ENCODE assay signal across 9 mouse cellular contexts in the genomic region with DNA sequence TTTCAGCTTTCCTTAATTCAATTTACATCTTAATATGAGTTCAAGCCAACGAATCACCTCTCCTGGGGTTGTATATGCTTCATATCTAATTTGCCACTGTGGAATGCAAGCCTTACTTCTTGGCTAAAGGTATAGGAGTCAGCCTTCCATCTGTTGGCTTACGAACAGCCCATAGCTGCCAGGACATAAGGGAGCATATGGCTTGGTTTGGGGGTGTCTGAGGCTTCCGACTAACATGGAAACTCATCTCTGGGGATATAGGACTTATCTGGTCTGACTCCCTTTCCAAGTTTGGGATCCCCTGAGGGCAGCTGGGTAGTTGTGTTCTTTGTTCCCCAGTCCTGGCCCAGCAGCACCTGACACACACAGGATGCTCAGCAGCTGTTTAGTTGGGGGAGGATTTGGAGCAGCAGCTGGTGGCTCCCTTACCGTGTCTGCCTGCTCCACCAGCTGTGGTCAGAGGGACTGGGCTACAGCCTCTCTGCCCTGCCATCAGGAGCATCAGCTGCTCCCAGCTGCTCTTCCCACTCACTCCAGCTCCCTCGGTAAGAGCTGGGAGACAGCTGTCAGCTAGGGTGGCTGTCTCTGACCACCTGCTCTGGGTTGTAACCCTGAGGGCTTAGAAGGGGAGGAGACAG. TPM values are rescaled to one million over a fixed set of nuclear protein-coding genes. Genes with fewer than 3 reads are reported as not detected.
DNase-seq lines count a peak whose midpoint lies in the region; ATAC-seq and TF ChIP-seq lines count a peak whose summit lies in the region.
"Had no signal": no experiment of that assay in that cellular context is flagged by ENCODE, and none has a peak within 500 bp of the region (broad histone marks: within the 10 kb centered on the region; RNA-seq: fewer than 3 reads in every experiment).

No protein-coding gene starts in this region.

- TF ChIP-seq CTCF in layer of hippocampus, adult 2 months (conservative IDR thresholded peaks at IDR 0.05), result no peak

- no peaks in the 10 kb centered on the region for H3K27me3 ChIP-seq in embryonic facial prominence, embryonic 14.5 days (replicated peaks; ENCODE audit: control insufficient read depth, insufficient read depth, low read length)
- no peaks in the 10 kb centered on the region for H3K27me3 ChIP-seq in hindbrain, embryonic 14.5 days (ENCODE audit: control insufficient read depth, insufficient read depth, low read length)
- H3K27me3 ChIP-seq in neural tube, embryonic 13.5 days, result no peaks in the 10 kb centered on the region
- H3K27me3 ChIP-seq: stomach, embryonic 15.5 days had no signal

- ATAC-seq in embryonic facial prominence, embryonic 14.5 days (ENCODE audit: low read depth), result peak; percentile 91
- peak; percentile 38 for ATAC-seq in hindbrain, embryonic 14.5 days (ENCODE audit: low FRiP score)
- ATAC-seq in neural tube, embryonic 13.5 days (ENCODE audit: low read depth), result peak; percentile 54; the same call in 1 of the 2 replicates
- no peak for ATAC-seq in erythroid progenitor cell, adult 5-6 weeks (replicated peaks; ENCODE audit: low FRiP score, poor library complexity, severe bottlenecking)

- H3K9me3 ChIP-seq in embryonic facial prominence, embryonic 14.5 days (ENCODE audit: control insufficient read depth, low read length), result no peaks in the 10 kb centered on the region
- H3K9me3 ChIP-seq in hindbrain, embryonic 14.5 days (ENCODE audit: control insufficient read depth, low read length), result no peaks in the 10 kb centered on the region
- H3K9me3 ChIP-seq in neural tube, embryonic 13.5 days, result no peaks in the 10 kb centered on the region
- H3K9me3 ChIP-seq: stomach, embryonic 15.5 days had no signal

- DNase-seq in layer of hippocampus, adult 2 months (ENCODE audit: low spot score in 2 of 2), result no peak
- no peak for DNase-seq in layer of hippocampus, adult 11-12 months (ENCODE audit: low spot score)
- DNase-seq in embryonic facial prominence, embryonic 14.5 days (ENCODE audit: low spot score), result peak; percentile 88
- DNase-seq in hindbrain, embryonic 14.5 days (ENCODE audit: low spot score), result no peak
- DNase-seq in adrenal gland, postnatal 14 days, result no peak
- DNase-seq in spleen, adult 18-20 months, result no peak

- peak overlapping the region; percentile 62 for H3K27ac ChIP-seq in layer of hippocampus, adult 2 months
- no peak overlapping the region for H3K27ac ChIP-seq in embryonic facial prominence, embryonic 14.5 days (replicated peaks; ENCODE audit: low read depth, low read length)
- no peak overlapping the region for H3K27ac ChIP-seq in hindbrain, embryonic 14.5 days
- H3K27ac ChIP-seq in neural tube, embryonic 13.5 days (replicated peaks), result no peak overlapping the region
- H3K27ac ChIP-seq: stomach, embryonic 15.5 days had no signal

- H3K4me2 ChIP-seq in embryonic facial prominence, embryonic 14.5 days (ENCODE audit: low read depth, low read length), result no peak overlapping the region
- no peak overlapping the region for H3K4me2 ChIP-seq in hindbrain, embryonic 14.5 days (replicated peaks)
- no peak overlapping the region for H3K4me2 ChIP-seq in neural tube, embryonic 13.5 days
- H3K4me2 ChIP-seq: stomach, embryonic 15.5 days had no signal

- H3K9ac ChIP-seq in embryonic facial prominence, embryonic 14.5 days (ENCODE audit: low read depth, low read length), result no peak overlapping the region
- no peak overlapping the region for H3K9ac ChIP-seq in hindbrain, embryonic 14.5 days
- no peak overlapping the region for H3K9ac ChIP-seq in neural tube, embryonic 13.5 days
- H3K9ac ChIP-seq: stomach, embryonic 15.5 days had no signal

- 42% methylated on average over 5 of the region's 5 CpGs for WGBS in embryonic facial prominence, embryonic 14.5 days
- 42% methylated on average over 5 of the region's 5 CpGs for WGBS in hindbrain, embryonic 14.5 days
- 50% methylated on average over 5 of the region's 5 CpGs for WGBS in neural tube, embryonic 13.5 days

- H3K4me1 ChIP-seq in embryonic facial prominence, embryonic 14.5 days (ENCODE audit: control insufficient read depth, insufficient read depth, low read length), result peaks cover 9% of the 10 kb centered on the region
- no peaks in the 10 kb centered on the region; the same call in 1 of the 2 replicates for H3K4me1 ChIP-seq in hindbrain, embryonic 14.5 days (replicated peaks; ENCODE audit: control insufficient read depth, insufficient read depth, low read length)
- H3K4me1 ChIP-seq in neural tube, embryonic 13.5 days (replicated peaks), result peaks cover 24% of the 10 kb centered on the region
- H3K4me1 ChIP-seq: stomach, embryonic 15.5 days had no signal

- 0 out of 2 replicates have a peak, but pooled peaks cover 5% of the 10 kb centered on the region for H3K36me3 ChIP-seq in embryonic facial prominence, embryonic 14.5 days (ENCODE audit: control insufficient read depth, insufficient read depth, low read length)
- H3K36me3 ChIP-seq in hindbrain, embryonic 14.5 days (replicated peaks; ENCODE audit: control insufficient read depth, insufficient read depth), result no peaks in the 10 kb centered on the region
- H3K36me3 ChIP-seq in neural tube, embryonic 13.5 days, result peaks cover 14% of the 10 kb centered on the region; the same call in 1 of the 2 replicates
- H3K36me3 ChIP-seq: stomach, embryonic 15.5 days had no signal

- no peak overlapping the region for H3K4me3 ChIP-seq in layer of hippocampus, adult 2 months
- H3K4me3 ChIP-seq in embryonic facial prominence, embryonic 14.5 days (ENCODE audit: low read depth, low read length), result no peak overlapping the region
- H3K4me3 ChIP-seq in hindbrain, embryonic 14.5 days (replicated peaks; ENCODE audit: low read length), result no peak overlapping the region
- no peak overlapping the region for H3K4me3 ChIP-seq in neural tube, embryonic 13.5 days
- H3K4me3 ChIP-seq: stomach, embryonic 15.5 days had no signal

RNA-seq across cellular contexts. Expression of gene Olfml2b, which starts 11.1 kb away (rescaled TPM):
- 10 to 100 TPM; 48.7 to 48.8 TPM for total RNA-seq in layer of hippocampus, adult 2 months (2021)
- 43.7 and 46.6 TPM in 2 replicates for polyA plus RNA-seq in embryonic facial prominence, embryonic 14.5 days (2014; fragmentation: Nextera tagmentation; extraction: Ambion mirVana)
- polyA plus RNA-seq in hindbrain, embryonic 14.5 days (2014; fragmentation: Nextera tagmentation; extraction: Ambion mirVana), result 5.2 and 5.7 TPM in 2 replicates
- 13.0 and 14.4 TPM in 2 replicates for polyA plus RNA-seq in neural tube, embryonic 13.5 days (2015; fragmentation: Nextera tagmentation; extraction: Ambion mirVana)
- total RNA-seq in adrenal gland, postnatal 14 days (2021), result 9.0 and 10.1 TPM in 2 replicates
- total RNA-seq in erythroid progenitor cell, adult 5-6 weeks (2015; ENCODE audit: low replicate concordance), result 0.42 and 4.0 TPM in 2 replicates
- total RNA-seq in erythroid progenitor cell, adult 5-6 weeks (2017; ENCODE audit: low replicate concordance), result 0.83 and 3.0 TPM in 2 replicates
